Mouse (Mus musculus): ENCODE data around the gene Btbd11.
"Not testable (repeated sequence)": the region's sequence is repeated elsewhere in the genome, so short reads cannot be mapped to it uniquely, and the experiment has no call there.

Gene Btbd11

DNA sequence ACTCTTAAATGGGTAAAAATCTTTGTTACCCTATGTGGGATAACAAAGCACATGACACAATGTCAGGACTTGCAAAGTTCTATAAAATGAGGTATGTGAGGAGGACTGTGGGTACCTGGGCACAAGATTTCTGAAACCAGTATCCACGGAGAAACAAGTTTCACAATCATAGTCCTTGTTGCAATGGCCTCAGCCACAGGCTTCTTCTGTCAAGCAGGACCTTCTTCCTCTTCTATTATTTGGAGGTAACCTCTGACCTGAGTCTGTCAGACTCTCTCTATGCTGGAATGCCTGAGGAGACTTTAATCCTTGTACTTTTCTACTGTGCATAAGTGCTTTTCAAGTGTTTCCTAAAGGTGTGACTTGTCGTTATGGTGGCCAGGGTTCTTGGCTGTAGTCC lies 307.8 kb downstream of the Btbd11 start:
- not testable (repeated sequence) for DNase-seq

DNA sequence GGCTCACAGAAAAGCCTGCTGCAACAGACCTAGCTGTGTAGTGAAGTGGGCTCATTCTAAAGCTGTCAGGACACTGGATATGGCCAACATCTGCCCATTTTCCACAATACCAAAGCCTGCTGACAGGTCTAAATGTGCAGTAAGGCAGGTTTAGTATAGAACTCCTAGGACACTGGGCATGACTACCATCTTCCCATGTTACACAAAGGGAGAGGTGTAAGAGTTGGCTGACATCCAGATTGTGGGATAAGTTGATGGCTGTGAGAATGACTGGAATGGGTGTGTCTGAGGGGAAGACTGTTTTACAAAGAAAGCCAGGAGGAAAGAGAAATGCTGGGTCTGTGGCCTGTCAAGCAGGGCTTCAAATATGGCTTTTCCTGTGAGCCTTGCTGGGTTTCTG lies 313.1 kb downstream of the Btbd11 start:
- no peak for DNase-seq

DNA sequence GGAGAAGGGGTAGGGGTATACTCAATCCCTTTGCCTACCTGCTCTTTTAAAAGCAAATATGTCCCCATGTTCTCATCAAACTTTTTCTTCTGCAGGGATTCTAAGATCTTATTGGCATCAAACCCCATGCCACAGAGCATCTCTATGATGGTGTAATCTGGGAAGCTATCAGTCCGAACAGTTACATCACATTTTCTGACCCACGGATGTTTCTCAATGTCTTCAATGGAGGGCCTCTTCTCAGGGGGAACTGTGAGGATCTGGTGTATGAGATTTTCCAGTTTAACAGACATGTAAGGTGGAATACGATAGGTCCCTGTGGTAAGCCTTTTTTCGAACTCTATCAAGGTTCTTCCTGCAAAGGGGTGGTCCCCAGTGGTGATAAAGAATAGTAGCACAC lies 323.2 kb downstream of the Btbd11 start:
- DNase-seq = not testable (repeated sequence)

Measured in thymus, adult 18-20 months (tissue).